In the genomic region with DNA sequence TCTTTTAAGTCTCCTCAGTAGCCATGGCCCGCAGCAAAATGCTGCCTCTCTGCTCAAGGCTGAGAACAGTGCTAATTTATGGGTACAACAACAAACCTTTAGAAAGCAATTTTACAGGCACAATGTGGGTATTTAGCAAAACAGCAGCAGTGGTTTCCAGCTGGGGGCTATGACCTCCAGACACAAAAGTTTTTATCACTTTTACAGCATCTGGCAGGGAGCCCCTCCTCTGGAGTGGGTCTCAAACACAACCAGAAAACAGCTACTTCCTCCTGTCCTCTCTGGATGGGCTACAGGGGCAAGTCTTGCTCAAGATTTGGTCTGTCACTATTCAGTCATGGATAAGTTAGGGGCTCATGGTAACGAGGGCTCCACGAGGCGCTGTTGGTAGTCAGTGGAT, we compare ENCODE assay signal across 13 mouse cellular contexts.
"Had no signal": no experiment of that assay in that cellular context is flagged by ENCODE, and none has a peak within 500 bp of the region (broad histone marks: within the 10 kb centered on the region; RNA-seq: fewer than 3 reads in every experiment).

No protein-coding gene starts in this region.

- H3K36me3 ChIP-seq: intestine, embryonic 15.5 days; limb, embryonic 13.5 days; midbrain, embryonic 13.5 days; neural tube, embryonic 15.5 days had no signal

- H3K4me1 ChIP-seq: intestine, embryonic 15.5 days; midbrain, embryonic 13.5 days had no signal

- H3K27ac ChIP-seq: intestine, embryonic 15.5 days; left cerebral cortex, adult 2 months; limb, embryonic 13.5 days; liver, embryonic 14.5 days; midbrain, embryonic 13.5 days; neural tube, embryonic 15.5 days; stomach, postnatal 0 days had no signal

- H3K27me3 ChIP-seq: intestine, embryonic 15.5 days; limb, embryonic 13.5 days; midbrain, embryonic 13.5 days; neural tube, embryonic 15.5 days had no signal

- H3K4me2 ChIP-seq: intestine, embryonic 15.5 days; limb, embryonic 13.5 days; midbrain, embryonic 13.5 days; neural tube, embryonic 15.5 days had no signal

- H3K9ac ChIP-seq: intestine, embryonic 15.5 days; limb, embryonic 13.5 days; liver, embryonic 14.5 days; midbrain, embryonic 13.5 days; neural tube, embryonic 15.5 days had no signal

- H3K4me3 ChIP-seq: intestine, embryonic 15.5 days; left cerebral cortex, adult 2 months; limb, embryonic 13.5 days; midbrain, embryonic 13.5 days; myocyte; neural tube, embryonic 15.5 days had no signal

- DNase-seq: kidney, adult 9 months; lung, adult 18-20 months; right cerebral cortex, adult 18-20 months; thymus, adult 2 months; thymus, postnatal 25 days had no signal

- H3K9me3 ChIP-seq: intestine, embryonic 15.5 days; limb, embryonic 13.5 days; midbrain, embryonic 13.5 days; neural tube, embryonic 15.5 days had no signal

- ATAC-seq: intestine, embryonic 15.5 days; midbrain, embryonic 13.5 days had no signal
